Mouse (Mus musculus) monocyte, adult 59 days (primary cell): ENCODE measurements around the gene Rhobtb3. TPM values are rescaled to one million over a fixed set of nuclear protein-coding genes. Genes with fewer than 3 reads are reported as not detected.

Experiments
- total RNA-seq, 2 experiments: library from RNA; stranded (reverse); gene quantifications; one replicate each; pipeline ENCODE4 v1.2.4; 2023

The Rhobtb3 gene
- total RNA-seq: under 1 TPM; 0.10 to 0.21 TPM

DNA sequence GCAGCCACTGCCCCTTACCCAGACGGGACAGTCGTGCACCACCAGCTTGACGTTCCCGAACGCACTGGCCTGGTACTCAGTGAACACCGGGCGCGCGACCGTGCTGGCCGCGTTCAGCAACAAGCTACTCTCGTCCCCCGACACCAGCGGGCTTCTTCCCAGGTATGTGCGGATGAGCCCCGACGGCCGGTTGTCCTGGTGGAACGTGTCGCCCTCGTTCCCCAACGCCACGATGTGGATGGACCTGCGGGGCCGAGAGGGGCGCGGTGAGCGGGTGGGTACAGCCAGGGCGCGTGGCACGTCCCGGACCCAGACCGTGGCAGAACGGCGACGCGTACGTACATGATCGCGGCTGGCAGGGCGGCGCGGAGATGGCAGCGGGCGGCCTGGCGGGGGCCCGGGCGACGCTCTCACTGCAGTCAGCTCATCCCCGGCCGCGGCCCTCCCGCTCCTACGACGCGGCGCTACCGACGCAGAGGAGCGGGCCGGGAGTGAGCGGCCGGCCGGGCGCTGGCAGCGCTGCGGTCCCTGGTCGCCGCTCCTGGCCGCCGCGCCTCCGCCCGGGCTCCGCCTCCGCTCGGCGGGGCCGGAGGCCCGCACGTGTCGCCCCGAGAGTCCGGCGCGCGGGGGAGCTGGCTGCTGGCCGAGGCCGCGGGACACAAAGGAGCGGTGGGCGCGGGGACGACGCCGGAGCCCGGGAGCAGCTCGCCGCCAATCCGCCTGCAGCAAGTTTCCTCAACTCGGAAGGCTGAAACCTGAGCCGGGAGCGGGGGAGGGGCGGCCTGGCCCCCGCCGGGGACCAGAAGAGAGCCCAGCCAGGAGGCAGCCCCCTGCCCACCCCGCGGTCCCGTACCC lies at the start of gene Rhobtb3:
Gene Rhobtb3, minus strand, starts transcription at position 737 of the 855 bp plus-strand sequence.

DNA sequence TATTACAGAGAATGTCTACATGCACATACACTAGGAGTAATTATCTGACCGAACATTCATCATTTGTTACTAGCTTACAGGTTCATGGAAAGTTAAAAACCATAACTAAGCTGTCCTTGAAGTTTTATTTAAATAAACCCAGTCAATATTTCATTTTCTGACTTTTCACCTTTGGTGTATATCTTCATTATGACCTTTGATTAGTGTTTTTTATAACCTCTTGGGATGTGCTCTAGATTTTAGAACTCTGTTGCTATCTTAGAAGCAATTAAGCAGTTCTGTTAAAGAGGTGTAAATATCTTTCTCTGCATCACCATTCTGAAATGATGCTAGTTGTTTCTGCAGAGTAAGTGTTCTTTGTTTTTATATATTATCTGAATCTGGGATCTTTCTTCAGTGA lies 23.1 kb upstream of the Rhobtb3 start, which contains the start of gene Spata9:
Gene Spata9, plus strand, starts transcription at position 301 of the 400 bp plus-strand sequence.

DNA sequence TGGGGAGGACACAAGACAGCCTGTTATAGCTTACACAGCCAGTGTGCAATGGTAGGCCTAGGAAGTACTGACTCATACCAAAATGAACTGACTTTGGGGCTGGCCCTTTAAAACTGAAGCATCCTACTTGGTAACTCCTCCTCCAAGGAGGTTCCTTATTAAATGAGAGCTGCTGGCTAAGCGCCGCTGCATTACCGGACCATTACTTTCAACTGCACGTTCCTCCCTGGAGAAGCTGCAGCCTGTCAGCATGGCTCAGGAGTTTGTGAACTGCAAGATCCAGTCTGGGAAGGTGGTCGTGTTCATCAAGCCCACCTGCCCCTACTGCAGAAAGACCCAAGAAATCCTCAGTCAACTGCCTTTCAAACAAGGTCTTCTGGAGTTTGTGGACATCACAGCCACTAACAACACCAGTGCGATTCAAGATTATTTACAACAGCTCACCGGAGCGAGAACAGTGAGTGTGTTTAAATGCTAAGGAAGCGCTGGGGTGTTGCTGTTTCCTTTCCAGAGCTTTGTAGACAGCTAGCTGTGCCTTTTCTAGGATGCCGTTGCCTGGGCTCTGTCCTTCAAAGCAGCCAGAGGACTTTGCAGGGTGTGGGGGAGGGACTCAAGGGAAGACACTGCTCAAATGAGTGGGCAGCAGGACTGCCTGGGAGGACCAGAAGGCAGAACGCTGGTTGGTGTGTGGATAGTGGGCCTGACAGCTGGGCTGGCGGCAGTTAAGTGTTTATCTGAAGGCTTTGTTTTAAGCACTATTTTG lies 103.8 kb downstream of the Rhobtb3 start, which contains the start of gene Glrx:
Gene Glrx, plus strand, starts transcription at position 150 of the 763 bp plus-strand sequence.

Other genes with a start within 250 kb of the Rhobtb3 start
- gene Ell2, start 237.2 kb downstream of the Rhobtb3 start, total RNA-seq: 10 to 100 TPM; 20.4 to 22.0 TPM
- gene Glrx, start 104.1 kb downstream of the Rhobtb3 start, total RNA-seq: 10 to 100 TPM; 37.4 to 47.2 TPM
- gene Spata9, start 23.2 kb upstream of the Rhobtb3 start, total RNA-seq: not detected
- 10 to 100 TPM in 1 of 2 experiments, 1 to 10 TPM in 1; 5.9 to 10.2 TPM for gene Rfesd, start 74.8 kb upstream of the Rhobtb3 start, total RNA-seq
- not detected for gene Gpr150, start 113.1 kb upstream of the Rhobtb3 start, total RNA-seq
- gene Arsk, start 154.7 kb upstream of the Rhobtb3 start, total RNA-seq: 10 to 100 TPM; 15.2 to 16.8 TPM
- 10 to 100 TPM; 15.4 to 16.8 TPM for gene Ttc37, start 154.8 kb upstream of the Rhobtb3 start, total RNA-seq